Mouse (Mus musculus) liver, embryonic 11.5 days (tissue): ENCODE measurements around the gene G6pc3. TPM values are rescaled to one million over a fixed set of nuclear protein-coding genes. Genes with fewer than 3 reads are reported as not detected.

ENCODE experiments used
- ATAC-seq: fragments of 200-750 bp; cut with Nextera tagmentation; replicated peaks from 2 replicates; pipeline ENCODE4 v1.8.0; 2017; ENCODE audit warnings: moderate number of reproducible peaks, mild to moderate bottlenecking, moderate TSS enrichment, moderate library complexity; ENCODE audit not compliant: low FRiP score
- DNase-seq: peaks from one replicate; pipeline ENCODE4 v3.0.0-alpha.2; 2017; ENCODE audit warnings: low spot score
- H3K27ac ChIP-seq: fragments of 300-500 bp; sonication (generic); 2 replicates; pipeline ENCODE4 v1.5.1; 2014; ENCODE audit warnings: mild to moderate bottlenecking, low read depth, low read length, control low read depth
- H3K27me3 ChIP-seq: fragments of 300-500 bp; sonication (generic); replicated peaks from 2 replicates; pipeline ENCODE4 v1.6.1; 2014; ENCODE audit warnings: low read length, mixed read lengths; ENCODE audit not compliant: control insufficient read depth, insufficient read depth
- H3K36me3 ChIP-seq: fragments of 300-500 bp; sonication (generic); 2 replicates; pipeline ENCODE4 v1.6.1; 2014; ENCODE audit warnings: mild to moderate bottlenecking, low read length, moderate library complexity, mixed read lengths; ENCODE audit not compliant: control insufficient read depth, insufficient read depth
- H3K4me1 ChIP-seq: fragments of 300-500 bp; sonication (generic); replicated peaks from 2 replicates; pipeline ENCODE4 v1.6.1; 2014; ENCODE audit warnings: low read length, mixed read lengths; ENCODE audit not compliant: control insufficient read depth, insufficient read depth
- H3K4me2 ChIP-seq: fragments of 300-500 bp; sonication (generic); 2 replicates; pipeline ENCODE4 v1.6.1; 2014; ENCODE audit warnings: mild to moderate bottlenecking, control low read depth, moderate library complexity
- H3K4me3 ChIP-seq: fragments of 300-500 bp; sonication (generic); 2 replicates; pipeline ENCODE4 v1.5.1; 2014; ENCODE audit warnings: low read depth, low read length, control low read depth
- H3K9ac ChIP-seq: fragments of 300-500 bp; sonication (generic); 2 replicates; pipeline ENCODE4 v1.6.1; 2014; ENCODE audit warnings: low read depth, low read length, control low read depth
- H3K9me3 ChIP-seq: fragments of 300-500 bp; sonication (generic); 2 replicates; pipeline ENCODE4 v1.6.1; 2016; ENCODE audit warnings: low read length, inconsistent platforms, mixed read lengths; ENCODE audit not compliant: control insufficient read depth
- WGBS: fragments of 180-500 bp; shearing (Covaris S2); extraction: QIAGEN DNeasy Blood & Tissue Kit; methylation state at CpG from one replicate; pipeline ENCODE4 v1.1.7; 2014; 5-methylcytosine and 5-hydroxymethylcytosine counted together
- polyA plus RNA-seq: library from polyadenylated mRNA; unstranded; fragments of >200 nt; fragmentation: Nextera tagmentation; extraction: Ambion mirVana; gene quantifications from 2 replicates; pipeline ENCODE4 v1.2.1, GENCODE M21; 2014

Gene G6pc3
- polyA plus RNA-seq, 1 experiment from 2014 or later, result 38.8 TPM

GRCm38 (mm10) chr11:102211011-102211410 is 21.6 kb downstream of the G6pc3 start:
- Histone ChIP-seq H3K36me3 (peaks cover 10% of the 10 kb centered on the region; the same call in 1 of the 2 replicates), H3K4me1 (peaks cover 54% of the 10 kb centered on the region), H3K9me3 (no peaks in the 10 kb centered on the region), H3K27ac (no peak overlapping the region), H3K4me3 (no peak overlapping the region), H3K4me2 (no peak overlapping the region), H3K9ac (no peak overlapping the region; the same call in 1 of the 2 replicates), H3K27me3 (no peaks in the 10 kb centered on the region)
- no peak for DNase-seq
- 48% methylated on average over 5 of the region's 5 CpGs for WGBS
- ATAC-seq, result no peak

DNA sequence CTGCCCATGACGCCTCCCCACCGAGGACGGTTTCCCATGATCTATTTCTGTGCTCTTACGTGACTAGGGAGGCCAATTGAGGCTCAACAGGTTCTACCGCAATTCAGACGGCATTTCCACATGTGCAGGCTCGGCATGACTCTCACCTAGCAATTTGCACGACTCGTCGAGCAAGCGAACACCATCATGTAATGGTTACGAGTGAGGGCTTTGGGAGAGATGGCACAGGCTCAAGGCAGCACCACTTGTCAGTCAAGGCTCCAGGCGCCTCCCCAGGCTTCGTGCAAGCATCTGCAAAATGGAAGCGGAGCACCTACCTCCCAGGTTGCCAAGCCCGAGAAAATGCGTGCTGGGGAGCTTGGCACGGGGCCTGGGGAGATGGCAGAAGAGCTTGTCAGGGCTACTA is 22.5 kb downstream of the G6pc3 start:
- no peak overlapping the region for H3K4me2 ChIP-seq
- no peak overlapping the region for H3K9ac ChIP-seq
- peaks cover 61% of the 10 kb centered on the region for H3K4me1 ChIP-seq
- peaks cover 3% of the 10 kb centered on the region; the same call in 1 of the 2 replicates for H3K36me3 ChIP-seq
- no peaks in the 10 kb centered on the region for H3K27me3 ChIP-seq
- H3K27ac ChIP-seq, result no peak overlapping the region
- no peak overlapping the region for H3K4me3 ChIP-seq
- ATAC-seq, result no peak
- no peak for DNase-seq
- 85% methylated on average over 18 of the region's 18 CpGs for WGBS
- H3K9me3 ChIP-seq, result no peaks in the 10 kb centered on the region

GRCm38 (mm10) chr11:102214430-102215156 is 25.2 kb downstream of the G6pc3 start:
- no peak overlapping the region for H3K4me3 ChIP-seq
- H3K27ac ChIP-seq, result no peak overlapping the region
- H3K4me1 ChIP-seq, result peaks cover 67% of the 10 kb centered on the region
- no peak for ATAC-seq
- no peak for DNase-seq
- H3K4me2 ChIP-seq, result no peak overlapping the region
- WGBS, result 53% methylated on average over 10 of the region's 10 CpGs
- H3K36me3 ChIP-seq, result peaks cover 3% of the 10 kb centered on the region; the same call in 1 of the 2 replicates
- H3K9ac ChIP-seq, result no peak overlapping the region
- no peaks in the 10 kb centered on the region for H3K9me3 ChIP-seq
- no peaks in the 10 kb centered on the region for H3K27me3 ChIP-seq

DNA sequence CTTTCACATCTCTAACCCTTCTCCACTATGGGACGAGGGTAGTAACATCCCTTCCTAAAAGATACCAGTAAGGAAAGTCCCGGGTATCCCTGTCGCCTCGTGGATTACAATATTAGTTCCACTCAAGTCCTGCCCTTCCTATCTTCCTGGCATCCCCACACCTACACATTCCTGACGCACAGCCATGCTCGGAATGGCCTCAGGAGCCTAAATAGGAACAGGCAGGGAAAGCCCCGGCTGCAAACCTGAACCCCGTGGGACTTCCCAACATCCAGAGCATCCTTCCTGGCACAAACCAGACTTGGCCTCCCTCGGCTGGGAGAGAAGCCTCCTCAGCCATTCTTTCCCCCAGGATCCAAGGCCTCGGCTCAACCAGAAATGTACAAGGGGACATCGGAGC is 26.1 kb downstream of the G6pc3 start:
- peak overlapping the region; percentile 75; the same call in 1 of the 2 replicates for H3K27ac ChIP-seq
- H3K9ac ChIP-seq, result no peak overlapping the region
- H3K4me3 ChIP-seq, result no peak overlapping the region
- no peaks in the 10 kb centered on the region for H3K9me3 ChIP-seq
- no peak for ATAC-seq
- WGBS, result 78% methylated on average over 11 of the region's 11 CpGs
- H3K27me3 ChIP-seq, result no peaks in the 10 kb centered on the region
- H3K36me3 ChIP-seq, result peaks cover 3% of the 10 kb centered on the region; the same call in 1 of the 2 replicates
- H3K4me1 ChIP-seq, result peaks cover 69% of the 10 kb centered on the region
- peak overlapping the region; percentile 54 for H3K4me2 ChIP-seq
- DNase-seq, result no peak

DNA sequence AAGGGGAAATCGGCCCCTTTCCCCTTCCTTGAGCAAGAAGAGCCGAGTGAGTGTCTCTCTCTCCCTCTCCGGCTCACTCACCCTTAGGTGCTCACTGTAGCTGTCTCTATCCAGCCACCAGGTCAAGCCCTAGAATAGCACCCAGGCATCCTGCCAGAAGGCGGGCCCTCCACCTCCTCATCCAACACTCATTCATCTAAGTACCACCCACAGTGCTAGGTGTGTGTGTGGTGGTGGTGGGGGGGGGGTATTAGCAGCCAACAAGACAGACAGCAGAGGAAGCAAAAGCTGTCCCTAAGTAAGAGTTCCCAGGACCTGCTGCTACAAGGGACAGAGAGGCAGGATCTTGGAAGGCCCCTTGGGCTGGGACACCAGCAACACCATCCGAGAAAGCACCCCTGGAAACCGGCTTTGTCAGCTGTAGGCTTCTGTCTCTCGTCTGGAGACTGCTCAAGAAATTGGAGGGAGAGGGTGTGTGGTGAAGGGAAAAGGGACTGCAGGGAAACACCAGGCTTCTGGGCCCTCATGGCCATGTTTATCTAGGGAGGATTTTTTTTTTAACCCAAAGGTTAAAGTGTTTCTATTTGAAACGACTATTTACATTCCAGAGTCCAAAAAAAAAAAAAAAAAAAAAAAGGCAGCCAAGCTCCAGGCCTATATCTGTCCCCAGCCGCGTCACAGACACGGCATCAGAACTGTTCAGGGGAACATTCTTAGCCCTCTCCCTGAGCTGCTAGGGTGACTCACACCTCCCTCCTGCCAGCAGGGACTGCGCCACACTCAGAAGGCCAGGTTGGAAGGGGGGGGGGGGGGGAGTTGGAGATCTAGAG is 26.9 kb downstream of the G6pc3 start:
- ATAC-seq (no peak), DNase-seq (no peak)
- peak overlapping the region; percentile 75 for H3K27ac ChIP-seq
- H3K27me3 ChIP-seq, result no peaks in the 10 kb centered on the region
- peaks cover 67% of the 10 kb centered on the region for H3K4me1 ChIP-seq
- H3K9ac ChIP-seq, result no peak overlapping the region
- peaks cover 3% of the 10 kb centered on the region; the same call in 1 of the 2 replicates for H3K36me3 ChIP-seq
- peak overlapping the region; percentile 93 for H3K4me2 ChIP-seq
- no peaks in the 10 kb centered on the region for H3K9me3 ChIP-seq
- 0 out of 2 replicates have a peak overlapping the region, but pooled peaks have one; percentile 56 for H3K4me3 ChIP-seq
- 41% methylated on average over 12 of the region's 12 CpGs for WGBS

GRCm38 (mm10) chr11:102216886-102217240 is 27.4 kb downstream of the G6pc3 start:
- no peak overlapping the region for H3K9ac ChIP-seq

GRCm38 (mm10) chr11:102217396-102217795 is 28.0 kb downstream of the G6pc3 start:
- no peak for ATAC-seq
- 81% methylated on average over 6 of the region's 6 CpGs for WGBS
- DNase-seq, result no peak
- Histone ChIP-seq H3K4me2 (peak overlapping the region; percentile 93), H3K4me1 (peaks cover 69% of the 10 kb centered on the region), H3K36me3 (no peaks in the 10 kb centered on the region), H3K9ac (no peak overlapping the region), H3K27ac (no peak overlapping the region), H3K4me3 (peak overlapping the region; percentile 56), H3K9me3 (no peaks in the 10 kb centered on the region), H3K27me3 (no peaks in the 10 kb centered on the region)

More at GRCm38 (mm10) chr11:102216886-102217240, 27.4 kb downstream of the G6pc3 start:
- ATAC-seq (no peak), DNase-seq (no peak)
- H3K4me2 ChIP-seq, result peak overlapping the region; percentile 93
- H3K27ac ChIP-seq, result peak overlapping the region; percentile 45; the same call in 1 of the 2 replicates
- peak overlapping the region; percentile 56; the same call in 1 of the 2 replicates for H3K4me3 ChIP-seq
- no peaks in the 10 kb centered on the region for H3K36me3 ChIP-seq
- no peaks in the 10 kb centered on the region for H3K27me3 ChIP-seq
- H3K4me1 ChIP-seq, result peaks cover 68% of the 10 kb centered on the region
- WGBS, result 51% methylated on average over 5 of the region's 5 CpGs
- no peaks in the 10 kb centered on the region for H3K9me3 ChIP-seq

DNA sequence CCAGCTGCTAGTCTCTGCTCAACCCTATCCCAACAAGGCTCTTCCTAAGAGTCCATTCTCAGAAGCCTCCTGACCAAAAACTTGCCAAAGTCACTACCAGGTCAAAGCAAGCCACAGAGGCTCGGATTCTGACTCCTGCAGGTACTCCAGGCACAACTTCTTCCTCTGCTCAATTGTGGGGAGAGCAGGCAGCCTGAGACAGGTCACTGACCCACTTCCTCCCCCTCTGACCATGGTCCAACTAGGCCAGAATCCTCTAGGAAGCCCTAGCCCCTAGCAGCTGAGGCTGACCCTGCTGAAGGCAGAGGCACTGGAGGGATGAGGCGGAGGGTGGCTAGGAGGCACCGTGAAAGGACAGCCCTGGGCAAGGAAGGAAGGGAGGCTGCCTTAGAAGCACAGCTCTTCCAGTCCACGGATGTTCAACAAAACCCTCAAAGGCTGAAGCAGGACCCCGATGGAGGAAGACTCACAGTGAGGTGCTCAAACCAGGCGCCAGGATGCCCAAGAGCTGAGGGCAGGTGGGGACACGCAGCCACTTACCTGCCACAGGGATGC is 28.5 kb downstream of the G6pc3 start:
- DNase-seq (no peak), ATAC-seq (no peak)
- Histone ChIP-seq H3K27me3 (no peaks in the 10 kb centered on the region), H3K9ac (peak overlapping the region; percentile 71), H3K9me3 (no peaks in the 10 kb centered on the region), H3K27ac (peak overlapping the region; percentile 81), H3K4me3 (peak overlapping the region; percentile 56), H3K36me3 (no peaks in the 10 kb centered on the region), H3K4me2 (peak overlapping the region; percentile 93), H3K4me1 (peaks cover 72% of the 10 kb centered on the region)
- 46% methylated on average over 7 of the region's 7 CpGs for WGBS
